25 mouse cellular contexts compared by ENCODE assay signal in the genomic region with DNA sequence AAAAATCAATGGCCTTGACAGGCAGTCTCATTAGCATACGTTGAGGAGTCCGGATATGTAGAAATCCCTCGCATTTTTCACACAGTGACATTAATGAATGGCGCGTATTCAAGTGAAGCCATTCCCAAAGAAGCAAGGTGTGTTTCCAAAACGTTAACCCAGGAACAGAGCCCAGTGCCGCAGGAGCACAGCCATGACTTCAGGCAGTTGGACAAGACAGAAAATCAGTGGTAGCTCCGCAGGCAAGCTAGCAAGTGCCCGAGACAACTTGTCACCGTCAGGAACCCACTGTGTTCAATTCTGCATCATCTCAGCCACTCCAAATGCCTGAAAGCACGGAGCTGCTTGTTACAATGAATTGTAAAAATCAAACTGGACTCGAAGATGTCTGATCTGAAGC.
DNase-seq lines count a peak whose midpoint lies in the region; ATAC-seq and TF ChIP-seq lines count a peak whose summit lies in the region.
"Had no signal": no experiment of that assay in that cellular context is flagged by ENCODE, and none has a peak within 500 bp of the region (broad histone marks: within the 10 kb centered on the region; RNA-seq: fewer than 3 reads in every experiment).

No protein-coding gene starts in this region.

- H3K36me3 ChIP-seq in midbrain, embryonic 15.5 days (replicated peaks), result no peaks in the 10 kb centered on the region
- H3K36me3 ChIP-seq: heart, embryonic 12.5 days; liver, embryonic 12.5 days; midbrain, embryonic 12.5 days; neural tube, embryonic 13.5 days had no signal

- ATAC-seq in midbrain, embryonic 15.5 days (replicated peaks), result no peak
- ATAC-seq: activated CD4-positive, CD25-positive, alpha-beta regulatory T cell, adult 4 months; CD4-positive, CD25-positive, alpha-beta regulatory T cell, adult 4 months; inflammation-experienced regulatory T-cells, adult 6 months; liver, embryonic 12.5 days; liver, postnatal 0 days had no signal

- H3K27ac ChIP-seq in layer of hippocampus, adult 2 months, result peak overlapping the region; percentile 77
- no peak overlapping the region for H3K27ac ChIP-seq in cerebellum, adult 2 months (ENCODE audit: insufficient read depth, low read length)
- no peak overlapping the region for H3K27ac ChIP-seq in midbrain, embryonic 15.5 days
- H3K27ac ChIP-seq: gastrocnemius, adult 2 months; hindbrain, embryonic 14.5 days; liver, embryonic 12.5 days; midbrain, embryonic 12.5 days; neural tube, embryonic 13.5 days had no signal

- H3K4me2 ChIP-seq in midbrain, embryonic 15.5 days, result no peak overlapping the region
- H3K4me2 ChIP-seq: hindbrain, embryonic 14.5 days; liver, embryonic 12.5 days; midbrain, embryonic 12.5 days; neural tube, embryonic 13.5 days had no signal

- no peak for DNase-seq in layer of hippocampus, adult 2 months (ENCODE audit: low spot score in 2 of 2)
- no peak for DNase-seq in layer of hippocampus, adult 9-10 months (ENCODE audit: low spot score)
- DNase-seq in cerebellum, adult 2 months, result peak; percentile 36 to 61
- DNase-seq in cerebellum, postnatal 14 days, result peak; percentile 9 to 60
- DNase-seq in embryo, embryonic 10 days (ENCODE audit: low spot score), result no peak
- no peak for DNase-seq in urinary bladder, postnatal 36 days (ENCODE audit: low spot score in 2 of 2)
- DNase-seq: adrenal gland, postnatal 10 days; gastrocnemius, adult 2 months; gastrocnemius, postnatal 36 days; kidney, adult 11 months; kidney, postnatal 36 days; left cerebral cortex, postnatal 4 days; liver, postnatal 0 days; lung, postnatal 36 days; thymus, adult 2 months; thymus, postnatal 36 days had no signal

- TF ChIP-seq CTCF in layer of hippocampus, adult 2 months (conservative IDR thresholded peaks at IDR 0.05), result no peak
- TF ChIP-seq CTCF in cerebellum, adult 2 months (IDR thresholded peaks at IDR 0.05; ENCODE audit: borderline replicate concordance, insufficient read depth, low read depth, low read length), result no peak

- no peaks in the 10 kb centered on the region for H3K9me3 ChIP-seq in midbrain, embryonic 15.5 days
- H3K9me3 ChIP-seq: heart, embryonic 12.5 days; liver, embryonic 12.5 days; midbrain, embryonic 12.5 days; neural tube, embryonic 13.5 days had no signal

- no peak for TF ChIP-seq POLR2A in cerebellum, adult 2 months (IDR thresholded peaks at IDR 0.05; ENCODE audit: borderline replicate concordance, insufficient read depth, low read length)

- H3K27me3 ChIP-seq in cerebellum, adult 2 months (ENCODE audit: control insufficient read depth, insufficient read depth, low read length), result no peaks in the 10 kb centered on the region
- no peaks in the 10 kb centered on the region for H3K27me3 ChIP-seq in midbrain, embryonic 15.5 days (replicated peaks)
- H3K27me3 ChIP-seq: heart, embryonic 12.5 days; liver, embryonic 12.5 days; midbrain, embryonic 12.5 days; neural tube, embryonic 13.5 days had no signal

- WGBS in cerebellum, adult 2 months, result 16% methylated on average over 12 of the region's 12 CpGs
- 69% methylated on average over 12 of the region's 12 CpGs for WGBS in midbrain, embryonic 15.5 days

- no peak overlapping the region for H3K9ac ChIP-seq in midbrain, embryonic 15.5 days
- H3K9ac ChIP-seq: hindbrain, embryonic 14.5 days; liver, embryonic 12.5 days; liver, postnatal 0 days; midbrain, embryonic 12.5 days; neural tube, embryonic 13.5 days had no signal

- no peak overlapping the region for H3K4me3 ChIP-seq in layer of hippocampus, adult 2 months
- H3K4me3 ChIP-seq in cerebellum, adult 2 months (replicated peaks; ENCODE audit: insufficient read depth, low read depth, low read length), result no peak overlapping the region
- H3K4me3 ChIP-seq in midbrain, embryonic 15.5 days, result no peak overlapping the region
- H3K4me3 ChIP-seq: gastrocnemius, adult 2 months; liver, embryonic 12.5 days; midbrain, embryonic 12.5 days; neural tube, embryonic 13.5 days had no signal

- H3K4me1 ChIP-seq in cerebellum, adult 2 months (ENCODE audit: control insufficient read depth, insufficient read depth, low read length), result peaks cover 3% of the 10 kb centered on the region; the same call in 1 of the 2 replicates
- H3K4me1 ChIP-seq in midbrain, embryonic 15.5 days, result 0 out of 2 replicates have a peak, but pooled peaks cover 4% of the 10 kb centered on the region
- H3K4me1 ChIP-seq: liver, embryonic 12.5 days; neural tube, embryonic 13.5 days had no signal

Comparison
In these comparisons a context has a peak if more than half of its experiments do, and no peak if none do; other contexts are left out.
1. DNase-seq: peak in cerebellum, adult 2 months (2 of 2) and cerebellum, postnatal 14 days (2 of 2); none in layer of hippocampus, adult 2 months (0 of 2), layer of hippocampus, adult 9-10 months (single experiment), embryo, embryonic 10 days (single experiment) and urinary bladder, postnatal 36 days (0 of 2).